Mouse (Mus musculus) liver, adult 2 months (tissue): ENCODE measurements around the gene Itpkb. TPM values are rescaled to one million over a fixed set of nuclear protein-coding genes. Genes with fewer than 3 reads are reported as not detected.

Experiments
- DNase-seq: peaks from one replicate; pipeline ENCODE4 v3.0.0-alpha.2; 2011; ENCODE audit warnings: low read depth, low spot score; ENCODE audit errors: extremely low read depth
- H3K27ac ChIP-seq: fragments of 200-500 bp; replicated peaks from 2 replicates; pipeline ENCODE4 v1.5.1; 2012; ENCODE audit warnings: low read depth, mild to moderate bottlenecking, control low read depth, inconsistent platforms, low read length; ENCODE audit not compliant: insufficient read depth
- H3K27me3 ChIP-seq: fragments of 200-500 bp; 2 replicates; pipeline ENCODE4 v1.6.1; 2012; ENCODE audit warnings: mild to moderate bottlenecking, moderate library complexity, low read length, inconsistent platforms; ENCODE audit not compliant: control insufficient read depth, insufficient read depth
- H3K36me3 ChIP-seq: fragments of 200-500 bp; 2 replicates; pipeline ENCODE4 v1.6.1; 2012; ENCODE audit warnings: low read length, inconsistent platforms; ENCODE audit not compliant: control insufficient read depth, insufficient read depth
- H3K4me1 ChIP-seq: fragments of 200-500 bp; 2 replicates; pipeline ENCODE4 v1.6.1; 2011; ENCODE audit warnings: low read length; ENCODE audit not compliant: control insufficient read depth, insufficient read depth
- H3K4me3 ChIP-seq: fragments of 200-500 bp; 2 replicates; pipeline ENCODE4 v1.5.1; 2011; ENCODE audit warnings: low read depth, mild to moderate bottlenecking, control low read depth, low read length, moderate library complexity; ENCODE audit not compliant: insufficient read depth
- H3K79me2 ChIP-seq: fragments of 200-500 bp; 2 replicates; pipeline ENCODE4 v1.6.1; 2012; ENCODE audit warnings: inconsistent platforms, mild to moderate bottlenecking, low read length, moderate library complexity; ENCODE audit not compliant: control insufficient read depth, insufficient read depth
- H3K9ac ChIP-seq: fragments of 200-500 bp; 2 replicates; pipeline ENCODE4 v1.6.1; 2012; ENCODE audit warnings: low read depth, mild to moderate bottlenecking, control low read depth, inconsistent platforms, low read length
- CTCF ChIP-seq: fragments of 200-500 bp; IDR thresholded peaks from 2 replicates; pipeline ENCODE4 v1.5.1; 2011; ENCODE audit warnings: low read depth, low read length, control low read depth
- POLR2A ChIP-seq: fragments of 200-500 bp; IDR thresholded peaks from 2 replicates; pipeline ENCODE4 v1.6.1; 2011; ENCODE audit warnings: low read length, control low read depth; ENCODE audit not compliant: insufficient read depth; ENCODE audit errors: extremely low read depth
- WGBS: fragments of 180-500 bp; shearing (Covaris S2); methylation state at CpG from one replicate; pipeline ENCODE4 v1.1.7; 2018; 5-methylcytosine and 5-hydroxymethylcytosine counted together
- polyA plus RNA-seq: library from polyadenylated mRNA; depleted of rRNA; stranded (reverse); fragments of >200 nt; gene quantifications from 2 replicates; pipeline ENCODE4 v1.2.3, GENCODE M21; 2012
- total RNA-seq: library from RNA; depleted of rRNA; stranded (reverse); fragments of >200 nt; gene quantifications from 2 replicates; pipeline ENCODE4 v1.2.3, GENCODE M21; 2014

The Itpkb gene
- total and polyA plus RNA-seq, 2 experiments = 2.7 to 3.7 TPM

- no peaks in the 10 kb centered on the region for H3K27me3 ChIP-seq
Measured at GRCm38 (mm10) chr1:180288872-180289468, 41.3 kb upstream of the Itpkb start.

GRCm38 (mm10) chr1:180289788-180290187, 40.5 kb upstream of the Itpkb start:
- 75% methylated on average over 5 of the region's 5 CpGs for WGBS
- H3K9ac ChIP-seq = no peak overlapping the region
- H3K27ac ChIP-seq = no peak overlapping the region
- no peaks in the 10 kb centered on the region; the same call in none of the 2 replicates for H3K4me1 ChIP-seq
- no peaks in the 10 kb centered on the region for H3K36me3 ChIP-seq
- no peak overlapping the region for H3K4me3 ChIP-seq
- no peaks in the 10 kb centered on the region for H3K27me3 ChIP-seq
- no peak for DNase-seq
- no peaks in the 10 kb centered on the region for H3K79me2 ChIP-seq
- TF ChIP-seq POLR2A (no peak), CTCF (no peak)

More at GRCm38 (mm10) chr1:180288872-180289468, 41.3 kb upstream of the Itpkb start:
- H3K36me3 ChIP-seq = no peaks in the 10 kb centered on the region
- H3K9ac ChIP-seq = no peak overlapping the region
- WGBS = 91% methylated on average over 7 of the region's 7 CpGs
- H3K79me2 ChIP-seq = no peaks in the 10 kb centered on the region
- no peak overlapping the region for H3K4me3 ChIP-seq
- TF ChIP-seq POLR2A (no peak), CTCF (no peak)
- no peaks in the 10 kb centered on the region; the same call in none of the 2 replicates for H3K4me1 ChIP-seq
- H3K27ac ChIP-seq = no peak overlapping the region
- no peak for DNase-seq

- no peaks in the 10 kb centered on the region for H3K36me3 ChIP-seq
- no peak overlapping the region for H3K27ac ChIP-seq
- H3K79me2 ChIP-seq = no peaks in the 10 kb centered on the region
- H3K4me1 ChIP-seq = no peaks in the 10 kb centered on the region; the same call in none of the 2 replicates
- TF ChIP-seq POLR2A (no peak), CTCF (no peak)
- DNase-seq = no peak
- WGBS = 91% methylated on average over 4 of the region's 4 CpGs
- no peak overlapping the region for H3K4me3 ChIP-seq
- no peak overlapping the region for H3K9ac ChIP-seq
- H3K27me3 ChIP-seq = no peaks in the 10 kb centered on the region
Measured at GRCm38 (mm10) chr1:180290358-180290757, 39.9 kb upstream of the Itpkb start.

- H3K27ac ChIP-seq = no peak overlapping the region
- H3K9ac ChIP-seq = no peak overlapping the region
- peaks cover 4% of the 10 kb centered on the region for H3K4me1 ChIP-seq
- H3K27me3 ChIP-seq = no peaks in the 10 kb centered on the region
- 78% methylated on average over 9 of the region's 9 CpGs for WGBS
- TF ChIP-seq POLR2A (no peak), CTCF (no peak)
- DNase-seq = no peak
- H3K4me3 ChIP-seq = no peak overlapping the region
- H3K79me2 ChIP-seq = no peaks in the 10 kb centered on the region
- H3K36me3 ChIP-seq = no peaks in the 10 kb centered on the region
Measured at GRCm38 (mm10) chr1:180296088-180296487, 34.2 kb upstream of the Itpkb start.

GRCm38 (mm10) chr1:180299697-180300096, 30.6 kb upstream of the Itpkb start:
- DNase-seq = peak; percentile 86
- peak overlapping the region; percentile 46; the same call in 1 of the 2 replicates for H3K27ac ChIP-seq
- H3K36me3 ChIP-seq = no peaks in the 10 kb centered on the region
- peaks cover 4% of the 10 kb centered on the region for H3K4me1 ChIP-seq
- no peak overlapping the region for H3K9ac ChIP-seq
- H3K4me3 ChIP-seq = no peak overlapping the region
- H3K27me3 ChIP-seq = no peaks in the 10 kb centered on the region
- no peak for TF ChIP-seq POLR2A
- TF ChIP-seq CTCF = no peak
- no peaks in the 10 kb centered on the region for H3K79me2 ChIP-seq
- 43% methylated on average over 4 of the region's 4 CpGs for WGBS

- Histone ChIP-seq H3K9ac (no peak overlapping the region), H3K27ac (no peak overlapping the region), H3K36me3 (no peaks in the 10 kb centered on the region), H3K27me3 (no peaks in the 10 kb centered on the region), H3K79me2 (no peaks in the 10 kb centered on the region), H3K4me1 (peaks cover 4% of the 10 kb centered on the region), H3K4me3 (no peak overlapping the region)
- no peak for TF ChIP-seq POLR2A
- no peak for TF ChIP-seq CTCF
- no peak for DNase-seq
- WGBS = 94% methylated on average over 4 of the region's 4 CpGs
Measured at GRCm38 (mm10) chr1:180300292-180300691, 30.0 kb upstream of the Itpkb start.
